Mouse (Mus musculus) stomach, embryonic 14.5 days (tissue): ENCODE data around the gene Usp4. TPM values are rescaled to one million over a fixed set of nuclear protein-coding genes. Genes with fewer than 3 reads are reported as not detected.

Experiments
- ATAC-seq: fragments of 200-750 bp; cut with Nextera tagmentation; 2 replicates; pipeline ENCODE4 v1.8.0; 2017; ENCODE audit warnings: low read depth, moderate TSS enrichment; ENCODE audit not compliant: insufficient number of reproducible peaks, insufficient read depth, low FRiP score
- H3K27ac ChIP-seq: fragments of 300-500 bp; sonication (generic); 2 replicates; pipeline ENCODE4 v1.5.1; 2014; ENCODE audit warnings: mild to moderate bottlenecking, low read length, moderate library complexity, mixed read lengths
- H3K27me3 ChIP-seq: fragments of 300-500 bp; sonication (generic); 2 replicates; pipeline ENCODE4 v1.6.1; 2014; ENCODE audit warnings: low read length, control low read depth, mixed read lengths; ENCODE audit not compliant: control insufficient read depth, insufficient read depth
- H3K36me3 ChIP-seq: fragments of 300-500 bp; sonication (generic); 2 replicates; pipeline ENCODE4 v1.6.1; 2014; ENCODE audit warnings: mild to moderate bottlenecking, control low read depth, low read length, moderate library complexity, mixed read lengths; ENCODE audit not compliant: control insufficient read depth, insufficient read depth
- H3K4me1 ChIP-seq: fragments of 300-500 bp; sonication (generic); 2 replicates; pipeline ENCODE4 v1.6.1; 2014; ENCODE audit warnings: low read length, control low read depth, mixed read lengths; ENCODE audit not compliant: control insufficient read depth, insufficient read depth
- H3K4me2 ChIP-seq: fragments of 300-500 bp; sonication (generic); replicated peaks from 2 replicates; pipeline ENCODE4 v1.6.1; 2014; ENCODE audit warnings: low read depth, low read length, control low read depth
- H3K4me3 ChIP-seq: fragments of 300-500 bp; sonication (generic); 2 replicates; pipeline ENCODE4 v1.5.1; 2014; ENCODE audit warnings: low read depth, low read length, control low read depth
- H3K9ac ChIP-seq: fragments of 300-500 bp; sonication (generic); replicated peaks from 2 replicates; pipeline ENCODE4 v1.6.1; 2014; ENCODE audit warnings: low read depth, mild to moderate bottlenecking, control low read depth, low read length, moderate library complexity, mixed read lengths
- H3K9me3 ChIP-seq: fragments of 300-500 bp; sonication (generic); 2 replicates; pipeline ENCODE4 v1.6.1; 2016; ENCODE audit warnings: low read depth, low read length, control low read depth; ENCODE audit not compliant: control insufficient read depth
- WGBS: fragments of 180-500 bp; shearing (Covaris S2); extraction: QIAGEN DNeasy Blood & Tissue Kit; methylation state at CpG from one replicate; pipeline ENCODE4 v1.1.7; 2014; 5-methylcytosine and 5-hydroxymethylcytosine counted together
- polyA plus RNA-seq: library from polyadenylated mRNA; unstranded; fragments of >200 nt; fragmentation: Nextera tagmentation; extraction: Ambion mirVana; gene quantifications from 2 replicates; pipeline ENCODE4 v1.2.1, GENCODE M21; 2014

The Usp4 gene
- polyA plus RNA-seq, 1 experiment from 2014 or later, result 103 TPM

DNA sequence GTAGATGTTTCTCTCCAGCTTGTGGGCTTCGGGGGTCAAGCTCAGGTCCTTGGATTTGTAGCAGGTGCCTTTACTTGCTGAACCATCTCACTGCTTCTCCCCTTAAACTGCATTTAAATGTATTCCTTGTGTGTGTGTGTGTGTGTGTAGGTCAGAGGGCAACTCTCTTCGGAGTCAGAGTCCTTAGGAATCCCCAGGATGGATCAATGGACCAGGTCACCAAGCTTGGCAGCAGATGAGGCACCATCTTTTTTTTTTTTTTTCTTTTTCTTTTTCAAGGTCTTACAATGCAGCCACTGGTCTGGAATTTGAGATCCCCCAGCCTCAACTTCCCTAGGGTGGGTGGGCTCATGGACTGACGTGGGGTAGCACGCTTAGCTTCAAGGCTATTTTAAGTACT lies 3.2 kb upstream of the Usp4 start:
- WGBS, result 82% methylated on average over 4 of the region's 4 CpGs
- no peak overlapping the region for H3K4me3 ChIP-seq
- no peak overlapping the region for H3K9ac ChIP-seq
- H3K27me3 ChIP-seq, result no peaks in the 10 kb centered on the region
- no peak overlapping the region for H3K4me2 ChIP-seq
- H3K4me1 ChIP-seq, result peaks cover 27% of the 10 kb centered on the region
- no peak overlapping the region for H3K27ac ChIP-seq
- no peaks in the 10 kb centered on the region for H3K36me3 ChIP-seq
- no peak for ATAC-seq
- no peaks in the 10 kb centered on the region for H3K9me3 ChIP-seq

GRCm38 (mm10) chr9:108347024-108347423 lies 629 bp upstream of the Usp4 start:
- Histone ChIP-seq H3K4me1 (peaks cover 13% of the 10 kb centered on the region), H3K4me3 (peak overlapping the region; percentile 68), H3K27ac (peak overlapping the region; percentile 95), H3K4me2 (peak overlapping the region; percentile 65), H3K9me3 (no peaks in the 10 kb centered on the region), H3K9ac (peak overlapping the region; percentile 81), H3K27me3 (no peaks in the 10 kb centered on the region), H3K36me3 (peaks cover 13% of the 10 kb centered on the region)
- ATAC-seq, result no peak
- 5% methylated on average over 11 of the region's 11 CpGs for WGBS

DNA sequence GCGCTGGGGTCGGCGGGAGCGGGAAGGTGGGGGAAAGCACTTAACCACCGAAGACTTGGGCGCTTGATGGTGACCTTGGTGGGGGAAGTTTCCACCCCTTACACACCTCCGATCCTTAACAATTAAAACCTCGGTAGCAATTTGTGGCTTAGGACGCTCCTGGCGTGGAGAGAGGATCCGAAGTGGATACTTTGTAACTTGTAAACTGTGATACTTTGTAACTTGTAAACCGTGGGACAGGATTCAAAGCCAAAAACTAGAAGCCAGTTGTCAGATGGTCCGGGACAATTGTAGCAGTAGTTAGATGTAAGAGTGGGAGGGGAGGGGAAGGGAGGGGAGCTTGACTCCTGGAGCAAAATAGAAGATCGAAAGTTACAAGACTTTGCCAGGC lies 632 bp downstream of the Usp4 start:
- WGBS, result 4% methylated on average over 14 of the region's 14 CpGs
- no peaks in the 10 kb centered on the region for H3K27me3 ChIP-seq
- ATAC-seq, result no peak

GRCm38 (mm10) chr9:108349727-108350126 lies 2.1 kb downstream of the Usp4 start:
- Histone ChIP-seq H3K4me2 (no peak overlapping the region), H3K4me1 (peaks cover 9% of the 10 kb centered on the region), H3K9ac (no peak overlapping the region), H3K9me3 (no peaks in the 10 kb centered on the region), H3K36me3 (peaks cover 38% of the 10 kb centered on the region), H3K27ac (no peak overlapping the region), H3K27me3 (no peaks in the 10 kb centered on the region), H3K4me3 (no peak overlapping the region)
- 96% methylated on average over 4 of the region's 4 CpGs for WGBS
- ATAC-seq, result no peak

More for the DNA sequence above, 632 bp downstream of the Usp4 start:
- peak overlapping the region; percentile 65 for H3K4me2 ChIP-seq
- peak overlapping the region; percentile 68 for H3K4me3 ChIP-seq
- peaks cover 25% of the 10 kb centered on the region for H3K36me3 ChIP-seq
- H3K27ac ChIP-seq, result peak overlapping the region; percentile 95; the same call in 1 of the 2 replicates
- H3K9me3 ChIP-seq, result no peaks in the 10 kb centered on the region
- peaks cover 9% of the 10 kb centered on the region for H3K4me1 ChIP-seq
- H3K9ac ChIP-seq, result peak overlapping the region; percentile 81

GRCm38 (mm10) chr9:108378234-108378633 lies 30.6 kb downstream of the Usp4 start:
- H3K27ac ChIP-seq, result no peak overlapping the region
- H3K36me3 ChIP-seq, result peaks cover 71% of the 10 kb centered on the region
- no peaks in the 10 kb centered on the region for H3K9me3 ChIP-seq
- WGBS, result 72% methylated on average over 9 of the region's 9 CpGs
- no peaks in the 10 kb centered on the region for H3K4me1 ChIP-seq
- H3K9ac ChIP-seq, result no peak overlapping the region
- H3K4me2 ChIP-seq, result no peak overlapping the region
- H3K27me3 ChIP-seq, result no peaks in the 10 kb centered on the region
- no peak for ATAC-seq
- H3K4me3 ChIP-seq, result no peak overlapping the region

- H3K36me3 ChIP-seq, result peaks cover 69% of the 10 kb centered on the region
- H3K27ac ChIP-seq, result no peak overlapping the region
- H3K4me2 ChIP-seq, result no peak overlapping the region
- ATAC-seq, result no peak
- H3K4me3 ChIP-seq, result no peak overlapping the region
- 77% methylated on average over 5 of the region's 5 CpGs for WGBS
- no peaks in the 10 kb centered on the region for H3K9me3 ChIP-seq
- no peak overlapping the region for H3K9ac ChIP-seq
- H3K4me1 ChIP-seq, result no peaks in the 10 kb centered on the region
- H3K27me3 ChIP-seq, result no peaks in the 10 kb centered on the region
Measured at GRCm38 (mm10) chr9:108378736-108379135, 31.1 kb downstream of the Usp4 start.

- Histone ChIP-seq H3K36me3 (peaks cover 69% of the 10 kb centered on the region), H3K4me1 (no peaks in the 10 kb centered on the region), H3K4me2 (no peak overlapping the region), H3K9me3 (no peaks in the 10 kb centered on the region), H3K27me3 (no peaks in the 10 kb centered on the region), H3K9ac (no peak overlapping the region), H3K27ac (no peak overlapping the region), H3K4me3 (no peak overlapping the region)
- 90% methylated on average over 4 of the region's 4 CpGs for WGBS
- no peak for ATAC-seq
Measured at GRCm38 (mm10) chr9:108379294-108379693, 31.6 kb downstream of the Usp4 start.

- no peak overlapping the region for H3K4me3 ChIP-seq
- H3K27me3 ChIP-seq, result no peaks in the 10 kb centered on the region
- H3K27ac ChIP-seq, result no peak overlapping the region
- H3K4me2 ChIP-seq, result no peak overlapping the region
- no peak overlapping the region for H3K9ac ChIP-seq
- no peaks in the 10 kb centered on the region for H3K4me1 ChIP-seq
- no peak for ATAC-seq
- 95% methylated on average over 9 of the region's 9 CpGs for WGBS
- H3K36me3 ChIP-seq, result peaks cover 71% of the 10 kb centered on the region
- no peaks in the 10 kb centered on the region for H3K9me3 ChIP-seq
Measured at GRCm38 (mm10) chr9:108381382-108381781, 33.7 kb downstream of the Usp4 start.

DNA sequence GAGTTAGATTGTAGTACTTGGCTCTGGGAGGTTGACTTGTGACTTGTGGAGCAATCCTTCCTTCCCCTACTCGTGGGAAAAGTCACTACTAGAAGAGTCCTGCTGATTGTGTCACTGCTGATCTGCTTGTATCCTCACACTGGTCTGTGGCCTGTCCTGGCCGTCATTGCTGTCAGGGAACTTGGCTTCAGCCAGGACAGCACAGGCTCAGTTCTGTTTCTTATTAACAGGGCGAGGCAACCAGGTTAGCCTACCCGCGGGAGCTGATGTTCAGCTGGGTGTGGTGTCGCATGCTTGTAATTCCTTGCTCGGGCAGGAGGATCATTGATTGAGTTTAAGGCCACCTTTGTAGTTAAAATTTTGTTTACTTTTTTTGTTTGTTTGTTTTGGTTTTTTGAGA lies 37.4 kb downstream of the Usp4 start:
- Histone ChIP-seq H3K36me3 (peaks cover 75% of the 10 kb centered on the region), H3K9ac (no peak overlapping the region), H3K27ac (no peak overlapping the region), H3K4me3 (no peak overlapping the region), H3K9me3 (no peaks in the 10 kb centered on the region), H3K4me2 (no peak overlapping the region), H3K27me3 (no peaks in the 10 kb centered on the region), H3K4me1 (no peaks in the 10 kb centered on the region)
- WGBS, result 68% methylated on average over 7 of the region's 7 CpGs
- ATAC-seq, result no peak
